Mouse (Mus musculus): ENCODE results near the gene Tuba1c. TPM values are rescaled to one million over a fixed set of nuclear protein-coding genes. Genes with fewer than 3 reads are reported as not detected.
A peak's percentile ranks its signal among the peaks of the same experiment; 100 is the strongest.

Gene Tuba1c
- polyA plus RNA-seq, 1 experiment from 2014 or later = 202 TPM

DNA sequence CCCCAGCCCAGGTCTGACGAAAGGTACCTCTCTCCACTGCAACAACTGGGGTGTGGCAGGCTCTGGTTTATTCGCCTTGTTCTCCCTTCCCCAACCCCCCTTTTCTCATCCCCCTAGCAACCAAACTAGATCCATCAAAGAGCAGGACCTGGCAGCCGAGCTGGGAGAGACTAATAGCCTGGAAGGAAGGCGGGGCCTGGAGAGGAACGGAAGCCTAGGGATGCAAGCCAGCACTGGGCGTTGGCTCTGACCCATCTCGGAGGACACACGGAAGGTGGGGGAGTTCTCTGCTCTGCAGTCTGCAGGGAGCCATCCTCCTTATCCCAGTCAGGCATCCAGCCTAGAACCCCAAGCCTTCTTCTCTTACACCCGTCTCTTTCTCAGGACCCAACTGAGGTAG, 23.7 kb downstream of the Tuba1c start:
- Histone ChIP-seq H3K9ac (ENCODE audit: low read depth, low read length) (no peak overlapping the region), H3K9me3 (ENCODE audit: control insufficient read depth, low read length) (no peaks in the 10 kb centered on the region), H3K27ac (ENCODE audit: low read depth, low read length) (no peak overlapping the region), H3K27me3 (replicated peaks; ENCODE audit: control insufficient read depth, insufficient read depth, low read length) (peaks cover 65% of the 10 kb centered on the region), H3K4me1 (replicated peaks; ENCODE audit: control insufficient read depth, insufficient read depth, low read length) (peaks cover 13% of the 10 kb centered on the region; the same call in 1 of the 2 replicates), H3K36me3 (ENCODE audit: control insufficient read depth, insufficient read depth, low read length) (no peaks in the 10 kb centered on the region), H3K4me3 (ENCODE audit: low read depth, low read length) (no peak overlapping the region), H3K4me2 (no peak overlapping the region)
- ATAC-seq (replicated peaks; ENCODE audit: low FRiP score) (no peak), DNase-seq (ENCODE audit: low spot score) (no peak)
- 14% methylated on average over 9 of the region's 9 CpGs for WGBS

DNA sequence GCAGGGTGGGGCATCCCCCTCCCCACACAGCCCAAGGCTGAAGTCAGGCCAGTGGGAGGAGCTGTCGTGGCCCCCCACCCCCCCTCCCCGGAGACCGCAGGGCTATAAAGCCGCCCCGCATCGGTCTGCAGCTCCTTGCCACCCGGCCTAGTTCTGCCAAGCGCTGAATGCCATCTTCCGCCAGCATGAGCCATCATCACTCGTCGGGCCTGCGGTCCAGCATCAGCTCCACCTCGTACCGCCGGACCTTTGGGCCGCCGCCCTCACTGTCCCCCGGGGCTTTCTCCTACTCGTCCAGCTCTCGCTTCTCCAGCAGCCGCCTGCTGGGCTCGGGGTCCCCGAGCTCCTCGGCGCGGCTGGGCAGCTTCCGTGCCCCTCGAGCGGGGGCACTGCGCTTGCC, 25.3 kb downstream of the Tuba1c start, which contains the start of gene Prph:
TSS of gene Prph (plus strand) at position 135 of the 400 bp plus-strand sequence.
- Histone ChIP-seq H3K27ac (ENCODE audit: low read depth, low read length) (no peak within 1 kb of the TSS), H3K4me1 (replicated peaks; ENCODE audit: control insufficient read depth, insufficient read depth, low read length) (peaks cover 13% of the 10 kb centered on the region; the same call in 1 of the 2 replicates), H3K9me3 (ENCODE audit: control insufficient read depth, low read length) (no peaks in the 10 kb centered on the region), H3K4me2 (peak within 1 kb of the TSS; percentile 66), H3K9ac (ENCODE audit: low read depth, low read length) (no peak within 1 kb of the TSS; the same call in 1 of the 2 replicates), H3K36me3 (ENCODE audit: control insufficient read depth, insufficient read depth, low read length) (no peaks in the 10 kb centered on the region), H3K4me3 (ENCODE audit: low read depth, low read length) (peak within 1 kb of the TSS; percentile 35), H3K27me3 (replicated peaks; ENCODE audit: control insufficient read depth, insufficient read depth, low read length) (peaks cover 80% of the 10 kb centered on the region)
- no peak for DNase-seq (ENCODE audit: low spot score)
- WGBS = 4% methylated on average over 30 of the region's 30 CpGs
- no peak for ATAC-seq (replicated peaks; ENCODE audit: low FRiP score)

DNA sequence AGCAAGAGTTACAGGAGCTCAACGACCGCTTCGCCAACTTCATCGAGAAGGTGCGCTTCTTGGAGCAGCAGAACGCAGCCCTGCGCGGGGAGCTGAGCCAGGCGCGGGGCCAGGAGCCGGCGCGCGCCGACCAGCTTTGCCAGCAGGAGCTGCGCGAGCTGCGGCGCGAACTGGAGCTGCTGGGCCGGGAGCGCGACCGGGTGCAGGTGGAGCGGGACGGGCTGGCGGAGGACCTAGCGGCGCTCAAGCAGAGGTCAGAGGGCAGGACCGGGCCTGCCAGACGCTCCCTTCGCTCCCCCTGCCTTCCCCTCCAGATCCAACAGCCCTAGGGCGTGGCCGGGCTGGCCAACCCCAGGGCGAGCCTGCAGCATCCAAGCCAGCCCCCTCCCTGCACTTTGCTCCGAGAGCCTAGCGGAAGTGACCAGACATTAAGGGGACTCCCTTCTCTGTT, 25.8 kb downstream of the Tuba1c start:
- H3K9me3 ChIP-seq (ENCODE audit: control insufficient read depth, low read length) = no peaks in the 10 kb centered on the region
- H3K9ac ChIP-seq (ENCODE audit: low read depth, low read length) = no peak overlapping the region; the same call in 1 of the 2 replicates
- ATAC-seq (replicated peaks; ENCODE audit: low FRiP score) = peak; percentile 43
- H3K4me2 ChIP-seq = peak overlapping the region; percentile 66
- H3K4me3 ChIP-seq (ENCODE audit: low read depth, low read length) = peak overlapping the region; percentile 35
- peaks cover 78% of the 10 kb centered on the region for H3K27me3 ChIP-seq (replicated peaks; ENCODE audit: control insufficient read depth, insufficient read depth, low read length)
- H3K36me3 ChIP-seq (ENCODE audit: control insufficient read depth, insufficient read depth, low read length) = no peaks in the 10 kb centered on the region
- H3K27ac ChIP-seq (ENCODE audit: low read depth, low read length) = no peak overlapping the region
- no peak for DNase-seq (ENCODE audit: low spot score)
- under 1% methylated on average over 37 of the region's 37 CpGs for WGBS
- H3K4me1 ChIP-seq (replicated peaks; ENCODE audit: control insufficient read depth, insufficient read depth, low read length) = peaks cover 13% of the 10 kb centered on the region; the same call in 1 of the 2 replicates

DNA sequence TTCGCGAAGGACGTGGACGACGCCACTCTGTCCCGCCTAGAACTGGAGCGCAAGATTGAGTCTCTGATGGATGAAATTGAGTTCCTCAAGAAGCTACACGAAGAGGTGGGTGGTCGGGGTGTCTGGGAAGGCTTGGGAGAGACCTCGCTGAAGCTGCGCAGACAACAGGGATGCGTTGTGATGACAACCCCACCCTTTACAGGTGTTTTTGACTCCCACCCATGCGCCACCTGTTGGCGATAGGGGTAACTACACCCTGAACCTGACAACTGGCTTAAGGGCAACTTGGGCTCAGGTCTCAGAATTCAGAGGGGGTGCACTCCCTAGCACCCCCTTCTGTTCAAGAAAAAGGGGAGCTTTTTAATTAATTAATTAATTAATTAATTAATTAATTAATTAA, 26.6 kb downstream of the Tuba1c start:
- H3K27me3 ChIP-seq (replicated peaks; ENCODE audit: control insufficient read depth, insufficient read depth, low read length) = peaks cover 78% of the 10 kb centered on the region
- peak overlapping the region; percentile 66 for H3K4me2 ChIP-seq
- H3K9me3 ChIP-seq (ENCODE audit: control insufficient read depth, low read length) = no peaks in the 10 kb centered on the region
- 0 out of 2 replicates have a peak, but pooled peaks have one; percentile 10 for ATAC-seq (replicated peaks; ENCODE audit: low FRiP score)
- H3K9ac ChIP-seq (ENCODE audit: low read depth, low read length) = no peak overlapping the region
- DNase-seq (ENCODE audit: low spot score) = no peak
- 11% methylated on average over 14 of the region's 14 CpGs for WGBS
- peaks cover 13% of the 10 kb centered on the region; the same call in 1 of the 2 replicates for H3K4me1 ChIP-seq (replicated peaks; ENCODE audit: control insufficient read depth, insufficient read depth, low read length)
- peak overlapping the region; percentile 35; the same call in 1 of the 2 replicates for H3K4me3 ChIP-seq (ENCODE audit: low read depth, low read length)
- H3K36me3 ChIP-seq (ENCODE audit: control insufficient read depth, insufficient read depth, low read length) = no peaks in the 10 kb centered on the region
- H3K27ac ChIP-seq (ENCODE audit: low read depth, low read length) = no peak overlapping the region

DNA sequence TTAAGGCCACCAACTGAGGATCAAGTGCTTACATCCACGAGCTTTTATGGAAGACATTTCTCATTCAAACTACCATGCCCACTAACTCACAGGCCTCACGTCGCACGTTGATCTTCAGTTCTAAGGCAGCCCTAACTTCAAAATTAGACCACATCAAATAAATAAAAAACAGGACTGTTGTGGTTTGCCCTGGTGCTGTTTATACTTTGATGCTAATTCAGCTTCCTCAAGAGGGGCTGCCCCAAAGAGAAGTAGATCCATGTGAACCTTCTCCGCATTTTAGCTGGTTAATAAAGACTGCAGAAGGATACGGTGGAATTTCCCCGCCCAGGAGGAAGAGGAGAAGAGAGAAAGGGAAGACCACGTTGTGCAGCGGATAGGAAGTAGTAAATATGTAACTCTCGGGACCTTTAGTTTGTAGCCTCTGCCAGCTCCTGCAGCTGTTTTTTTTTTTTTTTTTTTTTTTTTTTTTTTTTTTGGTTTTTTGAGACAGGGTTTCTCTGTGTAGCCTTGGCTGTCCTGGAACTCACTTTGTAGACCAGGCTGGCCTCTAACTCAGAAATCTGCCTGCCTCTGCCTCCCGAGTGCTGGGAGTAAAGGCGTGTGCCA, 36.0 kb downstream of the Tuba1c start:
- Histone ChIP-seq H3K27ac (ENCODE audit: low read depth, low read length) (no peak overlapping the region), H3K27me3 (replicated peaks; ENCODE audit: control insufficient read depth, insufficient read depth, low read length) (peaks cover 6% of the 10 kb centered on the region), H3K4me3 (ENCODE audit: low read depth, low read length) (no peak overlapping the region), H3K4me2 (no peak overlapping the region), H3K4me1 (replicated peaks; ENCODE audit: control insufficient read depth, insufficient read depth, low read length) (no peaks in the 10 kb centered on the region), H3K9ac (ENCODE audit: low read depth, low read length) (no peak overlapping the region), H3K9me3 (ENCODE audit: control insufficient read depth, low read length) (no peaks in the 10 kb centered on the region), H3K36me3 (ENCODE audit: control insufficient read depth, insufficient read depth, low read length) (no peaks in the 10 kb centered on the region)
- ATAC-seq (replicated peaks; ENCODE audit: low FRiP score) (no peak), DNase-seq (ENCODE audit: low spot score) (no peak)
- WGBS = 72% methylated on average over 12 of the region's 12 CpGs

DNA sequence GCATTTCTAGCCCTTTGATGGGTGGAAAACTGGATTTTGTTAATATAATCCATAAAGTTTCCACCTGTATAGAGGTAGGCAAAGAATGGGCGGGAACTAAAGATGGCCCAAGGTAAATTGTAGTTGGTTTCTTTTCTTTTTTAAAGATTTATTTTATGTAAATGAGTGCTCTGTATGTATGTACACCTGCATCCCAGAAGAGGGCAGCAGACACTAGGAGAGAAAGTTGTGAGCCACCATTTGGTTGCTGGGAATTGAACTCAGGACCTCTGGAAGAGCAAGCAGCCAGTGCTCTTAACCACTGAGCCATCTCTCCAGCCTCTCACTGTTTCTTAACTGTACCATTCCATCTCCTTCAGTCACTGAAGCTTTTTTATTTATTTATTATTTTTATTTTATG, 42.3 kb downstream of the Tuba1c start:
- Histone ChIP-seq H3K27me3 (replicated peaks; ENCODE audit: control insufficient read depth, insufficient read depth, low read length) (0 out of 2 replicates have a peak, but pooled peaks cover 4% of the 10 kb centered on the region), H3K9ac (ENCODE audit: low read depth, low read length) (no peak overlapping the region), H3K4me1 (replicated peaks; ENCODE audit: control insufficient read depth, insufficient read depth, low read length) (peaks cover 11% of the 10 kb centered on the region), H3K9me3 (ENCODE audit: control insufficient read depth, low read length) (no peaks in the 10 kb centered on the region), H3K4me2 (no peak overlapping the region), H3K4me3 (ENCODE audit: low read depth, low read length) (no peak overlapping the region), H3K27ac (ENCODE audit: low read depth, low read length) (no peak overlapping the region), H3K36me3 (ENCODE audit: control insufficient read depth, insufficient read depth, low read length) (peaks cover 3% of the 10 kb centered on the region; the same call in 1 of the 2 replicates)
- no peak for ATAC-seq (replicated peaks; ENCODE audit: low FRiP score)
- DNase-seq (ENCODE audit: low spot score) = no peak
- 76% methylated on average over 1 of the region's 1 CpGs for WGBS

DNA sequence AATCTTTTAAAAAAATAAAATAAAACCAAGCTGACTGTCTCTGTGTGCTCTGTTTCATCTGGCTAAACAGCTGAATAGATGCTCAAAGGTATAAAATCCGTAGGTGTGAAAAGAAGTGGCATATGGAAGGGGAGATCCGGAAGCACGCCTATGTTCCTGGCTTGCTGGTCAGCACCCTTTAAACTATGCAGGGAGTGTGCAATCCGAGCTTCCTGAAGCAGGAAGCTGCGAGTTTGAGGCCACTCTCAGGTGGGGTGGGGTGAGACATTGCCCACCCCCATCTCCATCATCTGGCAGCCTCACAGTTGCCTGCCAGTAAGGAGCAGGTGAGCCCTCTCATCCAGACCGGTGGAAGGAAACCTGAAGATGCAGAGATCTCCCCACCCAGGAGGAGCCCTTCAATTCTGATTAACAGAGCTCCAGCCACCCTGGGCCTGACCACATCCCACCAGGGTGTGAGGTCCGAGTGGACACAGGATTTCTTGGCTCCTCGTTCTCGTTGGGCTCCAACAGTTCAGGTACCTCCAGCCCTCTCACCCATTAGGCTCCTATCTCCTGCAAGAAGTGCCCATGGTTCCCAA, 44.4 kb downstream of the Tuba1c start, which contains the start of gene Troap:
TSS of gene Troap (plus strand) at position 557 of the 581 bp plus-strand sequence.
- 18% methylated on average over 9 of the region's 9 CpGs for WGBS
- Histone ChIP-seq H3K36me3 (ENCODE audit: control insufficient read depth, insufficient read depth, low read length) (peaks cover 16% of the 10 kb centered on the region; the same call in 1 of the 2 replicates), H3K4me2 (peak within 1 kb of the TSS; percentile 80), H3K9me3 (ENCODE audit: control insufficient read depth, low read length) (no peaks in the 10 kb centered on the region), H3K4me1 (replicated peaks; ENCODE audit: control insufficient read depth, insufficient read depth, low read length) (peaks cover 15% of the 10 kb centered on the region), H3K9ac (ENCODE audit: low read depth, low read length) (peak within 1 kb of the TSS; percentile 90), H3K4me3 (ENCODE audit: low read depth, low read length) (peak within 1 kb of the TSS; percentile 85), H3K27me3 (replicated peaks; ENCODE audit: control insufficient read depth, insufficient read depth, low read length) (0 out of 2 replicates have a peak, but pooled peaks cover 4% of the 10 kb centered on the region), H3K27ac (ENCODE audit: low read depth, low read length) (peak within 1 kb of the TSS; percentile 88)
- peak; percentile 39 for ATAC-seq (replicated peaks; ENCODE audit: low FRiP score)
- DNase-seq (ENCODE audit: low spot score) = no peak

DNA sequence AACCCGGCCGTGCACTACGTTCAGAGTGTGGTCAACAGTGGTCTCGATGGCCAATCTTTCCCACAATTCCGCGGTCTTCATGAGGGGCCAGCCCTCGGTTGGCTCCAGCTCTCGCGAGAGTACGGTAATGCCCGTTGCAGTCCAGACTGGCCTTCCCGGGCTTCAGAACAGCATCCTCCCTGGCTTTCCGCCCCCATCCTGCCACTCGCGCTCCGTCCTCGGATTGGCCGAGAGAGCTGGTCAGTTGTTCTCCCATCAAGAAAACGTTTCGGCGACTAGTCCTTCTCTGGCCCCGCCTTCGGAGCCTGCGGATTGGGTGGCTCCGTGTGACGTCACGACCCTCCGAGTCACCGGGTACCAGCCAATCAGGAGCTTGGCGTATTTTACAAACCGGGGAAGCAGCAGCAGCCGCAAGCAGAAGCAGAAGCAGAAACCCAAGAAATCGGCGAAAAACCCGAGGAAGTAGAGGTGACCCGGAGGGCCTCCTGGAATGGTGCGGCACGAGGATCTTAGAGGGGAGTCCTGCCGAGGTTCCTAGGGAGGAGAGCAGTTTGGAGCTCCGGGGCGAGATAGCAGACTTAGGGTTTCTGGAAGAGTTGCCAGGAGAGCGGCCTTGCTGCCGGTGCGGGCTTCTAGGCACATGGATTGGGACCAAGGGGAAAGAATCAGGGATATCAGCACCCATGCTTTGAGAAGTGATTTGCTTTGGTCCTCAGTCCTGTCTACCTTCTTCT, 45.1 kb downstream of the Tuba1c start:
- Histone ChIP-seq H3K4me2 (peak overlapping the region; percentile 80), H3K36me3 (ENCODE audit: control insufficient read depth, insufficient read depth, low read length) (peaks cover 16% of the 10 kb centered on the region; the same call in 1 of the 2 replicates), H3K27me3 (replicated peaks; ENCODE audit: control insufficient read depth, insufficient read depth, low read length) (no peaks in the 10 kb centered on the region), H3K4me3 (ENCODE audit: low read depth, low read length) (peak overlapping the region; percentile 85), H3K9ac (ENCODE audit: low read depth, low read length) (peak overlapping the region; percentile 90), H3K4me1 (replicated peaks; ENCODE audit: control insufficient read depth, insufficient read depth, low read length) (peaks cover 15% of the 10 kb centered on the region), H3K9me3 (ENCODE audit: control insufficient read depth, low read length) (no peaks in the 10 kb centered on the region), H3K27ac (ENCODE audit: low read depth, low read length) (peak overlapping the region; percentile 88)
- WGBS = under 1% methylated on average over 44 of the region's 44 CpGs
- peak; percentile 95 for DNase-seq (ENCODE audit: low spot score)
- peak; percentile 92 for ATAC-seq (replicated peaks; ENCODE audit: low FRiP score)
